Mouse (Mus musculus) heart, adult 18-20 months (tissue): ENCODE measurements around the gene Cyp4a10. TPM values are rescaled to one million over a fixed set of nuclear protein-coding genes. Genes with fewer than 3 reads are reported as not detected.

Experiments used
- total RNA-seq, 2 experiments: library from RNA; stranded (reverse); gene quantifications; 2 replicates each; pipeline ENCODE4 v1.2.3; 2021

Cyp4a10 gene
- total RNA-seq, 2 experiments from 2014 or later: not detected

Other genes starting within 250 kb of the Cyp4a10 start
- gene Cyp4a12a, start 219.2 kb upstream of the Cyp4a10 start, total RNA-seq: under 1 TPM in 1 of 2 experiments, not detected in 1; 0.15 TPM
- 1 to 10 TPM in 1 of 2 experiments, not detected in 1; 2.0 TPM for gene Cyp4a12b, start 106.6 kb upstream of the Cyp4a10 start, total RNA-seq
- not detected for gene Cyp4a30b, start 65.7 kb upstream of the Cyp4a10 start, total RNA-seq
- gene Cyp4a14, start 22.1 kb upstream of the Cyp4a10 start, total RNA-seq: not detected
- gene Cyp4a31, start 45.4 kb downstream of the Cyp4a10 start, total RNA-seq: not detected
- not detected for gene Cyp4a32, start 82.7 kb downstream of the Cyp4a10 start, total RNA-seq
- 10 to 100 TPM; 29.4 to 33.2 TPM for gene Cyp4b1, start 129.5 kb downstream of the Cyp4a10 start, total RNA-seq
- 10 to 100 TPM; 38.8 to 43.8 TPM for gene Efcab14, start 219.5 kb downstream of the Cyp4a10 start, total RNA-seq